In genomic region chr1:64875712-64876111, GRCm38 (mm10) we compare ENCODE assay signal across 14 mouse cellular contexts.
DNase-seq lines count a peak whose midpoint lies in the region; ATAC-seq and TF ChIP-seq lines count a peak whose summit lies in the region.
"Had no signal": no experiment of that assay in that cellular context is flagged by ENCODE, and none has a peak within 500 bp of the region (broad histone marks: within the 10 kb centered on the region; RNA-seq: fewer than 3 reads in every experiment).

No protein-coding gene starts in this region.

- no peaks in the 10 kb centered on the region for H3K9me3 ChIP-seq in heart, embryonic 12.5 days (replicated peaks)
- H3K9me3 ChIP-seq: forebrain, embryonic 10.5 days; hindbrain, embryonic 10.5 days; midbrain, embryonic 10.5 days had no signal

- H3K4me3 ChIP-seq in heart, embryonic 12.5 days: no peak overlapping the region
- H3K4me3 ChIP-seq in bone marrow macrophage, adult 2 months (ENCODE audit: insufficient read depth, low read length): peak overlapping the region; percentile 8; the same call in 1 of the 2 replicates
- H3K4me3 ChIP-seq: forebrain, embryonic 10.5 days; hindbrain, embryonic 10.5 days; midbrain, embryonic 10.5 days; myocyte had no signal

- H3K9ac ChIP-seq in heart, embryonic 12.5 days: no peak overlapping the region

- no peak overlapping the region for H3K4me2 ChIP-seq in heart, embryonic 12.5 days

- H3K27ac ChIP-seq in heart, embryonic 12.5 days (ENCODE audit: poor library complexity, severe bottlenecking): peak overlapping the region; percentile 42; the same call in 1 of the 2 replicates
- peak overlapping the region; percentile 77 for H3K27ac ChIP-seq in bone marrow macrophage, adult 2 months (ENCODE audit: insufficient read depth, low read depth, low read length)
- H3K27ac ChIP-seq: forebrain, embryonic 10.5 days; hindbrain, embryonic 10.5 days; midbrain, embryonic 10.5 days had no signal

- no peak for DNase-seq in heart, postnatal 36 days
- DNase-seq in lung, postnatal 36 days: peak; percentile 16
- no peak for DNase-seq in lung, adult 18-20 months
- DNase-seq: cerebellum, adult 8-10 months; kidney, adult 11 months; lung, adult 2 months had no signal

- no peak for ATAC-seq in heart, embryonic 12.5 days (ENCODE audit: insufficient number of reproducible peaks, low FRiP score)
- ATAC-seq in megakaryocyte, adult 5-6 weeks (ENCODE audit: poor library complexity, severe bottlenecking): 0 out of 2 replicates have a peak, but pooled peaks have one; percentile 6
- no peak for ATAC-seq in cerebellum, adult (ENCODE audit: insufficient number of reproducible peaks, low FRiP score, low TSS enrichment)

- intact Hi-C loops in heart, postnatal 36 days (cut with DNase I): no loop called here

- 67% methylated on average over 5 of the region's 5 CpGs for WGBS in heart, embryonic 12.5 days

- peaks cover 28% of the 10 kb centered on the region for H3K4me1 ChIP-seq in heart, embryonic 12.5 days (replicated peaks)
- H3K4me1 ChIP-seq in bone marrow macrophage, adult 2 months (ENCODE audit: control insufficient read depth, insufficient read depth, low read length): peaks cover 25% of the 10 kb centered on the region
- H3K4me1 ChIP-seq: hindbrain, embryonic 10.5 days; midbrain, embryonic 10.5 days had no signal

- peaks cover 4% of the 10 kb centered on the region; the same call in 1 of the 2 replicates for H3K36me3 ChIP-seq in heart, embryonic 12.5 days
- H3K36me3 ChIP-seq: forebrain, embryonic 10.5 days; hindbrain, embryonic 10.5 days; midbrain, embryonic 10.5 days had no signal

- H3K27me3 ChIP-seq in heart, embryonic 12.5 days (replicated peaks): no peaks in the 10 kb centered on the region

- no peak for TF ChIP-seq POLR2A in bone marrow macrophage, adult 2 months (IDR thresholded peaks at IDR 0.05; ENCODE audit: borderline replicate concordance, low read depth, low read length)

- no peak for TF ChIP-seq CTCF in bone marrow macrophage, adult 2 months (IDR thresholded peaks at IDR 0.05; ENCODE audit: low read depth, low read length)
